Mouse (Mus musculus) kidney, postnatal 0 days (tissue): ENCODE measurements around the gene Ubac2. TPM values are rescaled to one million over a fixed set of nuclear protein-coding genes. Genes with fewer than 3 reads are reported as not detected.

Source experiments
- ATAC-seq: fragments of 200-750 bp; cut with Nextera tagmentation; replicated peaks from 2 replicates; pipeline ENCODE4 v1.8.0; 2017; ENCODE audit warnings: low read depth, moderate number of reproducible peaks, moderate TSS enrichment, moderate library complexity; ENCODE audit not compliant: low FRiP score
- DNase-seq: peaks from one replicate; pipeline ENCODE4 v3.0.0-alpha.2; 2016; ENCODE audit warnings: low spot score
- H3K27ac ChIP-seq: fragments of 300-500 bp; sonication (generic); 2 replicates; pipeline ENCODE4 v1.5.1; 2014; ENCODE audit warnings: mild to moderate bottlenecking
- H3K27me3 ChIP-seq: fragments of 300-500 bp; sonication (generic); 2 replicates; pipeline ENCODE4 v1.6.1; 2014; ENCODE audit warnings: low read length, mixed read lengths; ENCODE audit not compliant: insufficient read depth
- H3K36me3 ChIP-seq: fragments of 300-500 bp; sonication (generic); 2 replicates; pipeline ENCODE4 v1.6.1; 2014; ENCODE audit warnings: low read length, mixed read lengths; ENCODE audit not compliant: insufficient read depth
- H3K4me1 ChIP-seq: fragments of 300-500 bp; sonication (generic); replicated peaks from 2 replicates; pipeline ENCODE4 v1.6.1; 2014; ENCODE audit warnings: antibody characterized with exemption, low read length, mixed read lengths; ENCODE audit not compliant: insufficient read depth
- H3K4me2 ChIP-seq: fragments of 300-500 bp; sonication (generic); 2 replicates; pipeline ENCODE4 v1.6.1; 2014; ENCODE audit warnings: mild to moderate bottlenecking, low read length, moderate library complexity, mixed read lengths
- H3K4me3 ChIP-seq: fragments of 300-500 bp; sonication (generic); replicated peaks from 2 replicates; pipeline ENCODE4 v1.5.1; 2014; ENCODE audit warnings: low read depth, low read length
- H3K9ac ChIP-seq: fragments of 300-500 bp; sonication (generic); 2 replicates; pipeline ENCODE4 v1.6.1; 2014; ENCODE audit warnings: low read depth, low read length
- H3K9me3 ChIP-seq: fragments of 300-500 bp; sonication (generic); replicated peaks from 2 replicates; pipeline ENCODE4 v1.6.1; 2016; ENCODE audit warnings: low read length, inconsistent platforms, mixed read lengths
- CTCF ChIP-seq: IDR thresholded peaks from 2 replicates; pipeline ENCODE4 v1.5.1; 2016; ENCODE audit warnings: antibody characterized with exemption, low read depth, mild to moderate bottlenecking, moderate library complexity
- WGBS: fragments of 180-500 bp; shearing (Covaris S2); extraction: QIAGEN DNeasy Blood & Tissue Kit; methylation state at CpG from one replicate; pipeline ENCODE4 v1.1.7; 2014; 5-methylcytosine and 5-hydroxymethylcytosine counted together
- polyA plus RNA-seq: library from polyadenylated mRNA; unstranded; fragments of >200 nt; fragmentation: Nextera tagmentation; extraction: Ambion mirVana; gene quantifications from 2 replicates; pipeline ENCODE4 v1.2.1, GENCODE M21; 2015

Gene Ubac2
- polyA plus RNA-seq, 1 experiment from 2014 or later, result 70.2 TPM

DNA sequence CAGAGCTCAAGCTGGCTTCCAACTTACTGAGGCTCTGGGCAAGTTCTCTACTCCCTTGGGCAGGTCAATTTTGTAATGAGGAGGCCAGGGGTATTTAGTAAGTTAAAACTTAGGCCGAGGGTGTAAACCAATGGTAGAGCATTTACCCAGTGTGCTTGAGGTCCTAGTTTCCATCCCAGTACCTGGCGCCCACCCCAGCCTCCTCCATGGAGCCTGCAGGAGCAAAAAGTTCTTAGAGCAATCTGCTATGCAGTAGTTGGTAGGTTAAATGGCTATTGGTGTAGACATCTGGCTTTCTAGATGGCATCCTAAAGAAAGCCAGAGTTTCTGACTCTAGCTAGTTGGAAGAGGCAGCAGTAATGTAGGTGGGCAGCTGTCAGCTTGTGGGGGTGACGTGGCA, 71.0 kb downstream of the Ubac2 start:
- H3K4me2 ChIP-seq, result no peak overlapping the region
- no peak overlapping the region for H3K27ac ChIP-seq
- no peak for TF ChIP-seq CTCF
- no peaks in the 10 kb centered on the region for H3K27me3 ChIP-seq
- H3K4me1 ChIP-seq, result no peaks in the 10 kb centered on the region
- 96% methylated on average over 3 of the region's 3 CpGs for WGBS
- H3K9ac ChIP-seq, result no peak overlapping the region
- H3K4me3 ChIP-seq, result no peak overlapping the region
- no peaks in the 10 kb centered on the region for H3K9me3 ChIP-seq
- no peaks in the 10 kb centered on the region for H3K36me3 ChIP-seq
- DNase-seq (no peak), ATAC-seq (no peak)

DNA sequence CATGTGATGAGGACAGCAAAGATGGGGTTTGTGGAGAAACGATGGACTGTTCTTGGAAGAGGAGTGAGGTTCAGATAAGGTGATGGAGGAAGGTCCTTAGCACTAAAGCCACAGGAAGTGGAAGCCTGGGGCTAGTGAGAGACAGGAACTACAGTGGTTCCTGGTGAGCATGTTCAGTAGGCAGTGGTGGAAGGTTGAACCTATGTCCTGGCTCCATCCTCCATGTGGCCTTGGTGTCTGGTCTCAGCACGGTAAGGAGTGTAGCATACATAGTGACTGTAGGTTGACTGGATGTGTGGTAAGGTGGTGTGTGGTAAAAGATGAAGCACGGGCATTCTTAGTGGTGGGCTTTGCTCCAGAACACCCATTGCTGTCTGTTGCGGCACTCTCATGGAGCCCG, 71.5 kb downstream of the Ubac2 start:
- no peak for ATAC-seq
- 94% methylated on average over 5 of the region's 5 CpGs for WGBS

DNA sequence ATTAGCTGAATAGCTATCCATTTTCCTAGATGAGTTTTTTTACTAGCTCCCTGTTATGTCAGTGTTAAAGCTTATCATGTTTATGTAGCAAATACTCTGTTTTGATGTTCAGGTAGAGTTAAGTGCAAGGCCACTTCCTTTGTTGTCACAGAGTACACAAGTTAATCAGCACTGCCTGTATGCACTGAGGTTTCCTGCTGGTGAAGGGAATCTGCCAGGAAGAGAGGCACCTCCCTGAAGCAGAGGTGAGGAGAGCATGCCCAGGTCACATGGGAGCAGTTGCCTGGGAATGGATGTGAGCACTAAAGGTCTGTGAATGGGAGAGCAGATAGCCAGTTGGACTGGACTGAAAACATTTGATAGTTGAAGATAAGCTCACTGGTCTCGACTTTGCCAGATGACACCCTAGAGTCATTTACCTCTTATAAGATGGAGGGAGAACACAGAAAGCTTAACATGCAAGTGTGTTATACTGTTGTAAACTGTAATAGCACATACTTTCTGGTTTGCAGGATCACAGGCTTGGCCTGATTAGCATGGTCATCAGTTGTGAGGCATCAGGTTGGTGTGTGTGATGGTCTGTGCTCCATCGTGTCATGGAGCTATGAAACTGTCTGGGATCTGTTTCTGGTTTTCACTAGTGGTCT, 73.1 kb downstream of the Ubac2 start:
- DNase-seq (no peak), ATAC-seq (no peak)
- no peaks in the 10 kb centered on the region for H3K27me3 ChIP-seq
- no peaks in the 10 kb centered on the region for H3K4me1 ChIP-seq
- H3K4me3 ChIP-seq, result no peak overlapping the region
- no peak overlapping the region for H3K4me2 ChIP-seq
- no peak for TF ChIP-seq CTCF
- WGBS, result 61% methylated on average over 2 of the region's 2 CpGs
- H3K27ac ChIP-seq, result no peak overlapping the region
- H3K9ac ChIP-seq, result no peak overlapping the region
- no peaks in the 10 kb centered on the region for H3K36me3 ChIP-seq
- no peaks in the 10 kb centered on the region for H3K9me3 ChIP-seq

More for the DNA sequence above, 71.5 kb downstream of the Ubac2 start:
- H3K4me1 ChIP-seq, result no peaks in the 10 kb centered on the region
- H3K27ac ChIP-seq, result no peak overlapping the region
- H3K27me3 ChIP-seq, result no peaks in the 10 kb centered on the region
- no peak for DNase-seq
- no peaks in the 10 kb centered on the region for H3K9me3 ChIP-seq
- no peaks in the 10 kb centered on the region for H3K36me3 ChIP-seq
- no peak overlapping the region for H3K4me2 ChIP-seq
- no peak overlapping the region for H3K4me3 ChIP-seq
- H3K9ac ChIP-seq, result no peak overlapping the region
- TF ChIP-seq CTCF, result no peak

DNA sequence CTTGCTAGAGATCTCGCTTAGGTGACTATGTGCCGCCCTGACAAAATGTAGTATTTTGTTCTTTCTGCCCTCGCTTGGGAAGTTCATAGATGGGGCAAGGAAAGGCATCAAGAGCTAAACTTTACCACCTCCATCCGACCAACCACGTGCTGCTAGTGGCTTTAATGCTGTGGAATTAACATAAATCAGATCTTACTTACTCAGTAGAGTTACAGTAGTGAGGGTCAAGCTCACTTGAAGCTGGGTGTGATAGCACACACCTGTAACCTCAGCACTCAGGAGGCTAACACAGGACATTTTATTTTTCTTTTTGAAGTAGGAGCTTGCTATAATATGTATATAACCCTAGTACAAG, 73.6 kb downstream of the Ubac2 start:
- no peak overlapping the region for H3K4me2 ChIP-seq
- WGBS, result 74% methylated on average over 5 of the region's 5 CpGs
- no peaks in the 10 kb centered on the region for H3K4me1 ChIP-seq
- H3K9ac ChIP-seq, result no peak overlapping the region
- no peak for DNase-seq
- TF ChIP-seq CTCF, result no peak
- H3K4me3 ChIP-seq, result no peak overlapping the region
- ATAC-seq, result no peak
- no peak overlapping the region for H3K27ac ChIP-seq
- H3K27me3 ChIP-seq, result no peaks in the 10 kb centered on the region
- H3K36me3 ChIP-seq, result no peaks in the 10 kb centered on the region
- no peaks in the 10 kb centered on the region for H3K9me3 ChIP-seq

DNA sequence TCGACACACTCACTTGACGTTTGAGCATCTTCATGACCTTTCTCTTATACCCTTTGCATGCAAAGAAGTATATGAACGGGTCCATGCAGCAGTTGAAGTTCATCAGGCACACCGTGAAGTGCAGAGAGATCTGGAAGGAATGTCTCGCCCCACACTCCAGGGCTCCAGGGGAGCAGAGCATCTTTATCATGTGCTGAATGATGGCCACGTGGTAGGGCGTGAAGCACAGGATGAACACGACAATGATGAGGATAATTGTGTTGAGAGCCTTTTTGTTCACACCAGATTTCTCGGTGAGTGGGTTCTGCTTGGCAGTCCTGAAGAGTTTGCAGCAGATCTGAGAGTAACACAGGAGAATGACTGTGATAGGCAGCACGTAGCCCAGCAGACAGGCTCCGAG, 75.7 kb downstream of the Ubac2 start:
- H3K9ac ChIP-seq, result no peak overlapping the region
- no peaks in the 10 kb centered on the region for H3K9me3 ChIP-seq
- ATAC-seq (no peak), DNase-seq (no peak)
- TF ChIP-seq CTCF, result no peak
- peaks cover 5% of the 10 kb centered on the region; the same call in 1 of the 2 replicates for H3K4me1 ChIP-seq
- no peaks in the 10 kb centered on the region for H3K27me3 ChIP-seq
- H3K4me3 ChIP-seq, result no peak overlapping the region
- 95% methylated on average over 11 of the region's 11 CpGs for WGBS
- no peak overlapping the region for H3K27ac ChIP-seq
- H3K4me2 ChIP-seq, result no peak overlapping the region
- no peaks in the 10 kb centered on the region for H3K36me3 ChIP-seq

DNA sequence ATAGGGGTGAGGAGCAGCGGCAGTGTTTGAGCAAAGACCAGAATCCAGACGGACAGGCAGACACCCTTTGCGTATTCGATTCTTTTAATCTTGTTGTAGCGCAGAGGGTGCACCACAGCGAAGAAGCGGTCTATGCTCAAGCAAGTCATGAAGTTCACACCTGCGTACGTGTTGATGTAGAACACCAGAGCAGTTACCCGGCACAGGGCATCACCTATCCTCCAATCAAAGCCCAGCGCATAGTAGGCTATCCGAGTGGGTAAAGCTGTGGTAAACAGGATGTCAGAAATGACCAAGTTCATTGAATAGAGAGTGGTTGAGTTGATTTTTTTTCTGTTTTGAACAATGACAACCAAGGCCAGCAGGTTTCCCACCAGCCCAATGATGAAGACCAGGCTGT, 76.2 kb downstream of the Ubac2 start:
- DNase-seq (no peak), ATAC-seq (no peak)
- Histone ChIP-seq H3K9me3 (no peaks in the 10 kb centered on the region), H3K9ac (no peak overlapping the region), H3K27me3 (no peaks in the 10 kb centered on the region), H3K4me1 (peaks cover 5% of the 10 kb centered on the region; the same call in 1 of the 2 replicates), H3K4me3 (no peak overlapping the region), H3K36me3 (no peaks in the 10 kb centered on the region), H3K27ac (no peak overlapping the region), H3K4me2 (no peak overlapping the region)
- 97% methylated on average over 12 of the region's 12 CpGs for WGBS
- TF ChIP-seq CTCF, result no peak
